Mouse (Mus musculus) spleen, postnatal 10 days (tissue): ENCODE measurements around the gene Nudt21.

Experiments used
- DNase-seq, 2 experiments: peaks; one replicate each; pipeline ENCODE4 v3.0.0; 2021 to 2022; ENCODE audit warnings: low spot score in 2 of 2

Gene Nudt21

GRCm38 (mm10) chr8:94004139-94004538 is 32.7 kb downstream of the Nudt21 start:
- no peak for DNase-seq

GRCm38 (mm10) chr8:93998961-93999360 is 37.9 kb downstream of the Nudt21 start:
- DNase-seq: no peak

- DNase-seq: no peak
Observed at GRCm38 (mm10) chr8:93989739-93990138, 47.1 kb downstream of the Nudt21 start.

- DNase-seq: no peak
Observed at GRCm38 (mm10) chr8:93984731-93985130, 52.1 kb downstream of the Nudt21 start.

GRCm38 (mm10) chr8:93983827-93984226 is 53.0 kb downstream of the Nudt21 start:
- DNase-seq: no peak

GRCm38 (mm10) chr8:93981679-93982215 is 55.1 kb downstream of the Nudt21 start:
- no peak for DNase-seq

- peak in 1 of 2 experiments; percentile 6 for DNase-seq
Observed at GRCm38 (mm10) chr8:93980141-93980540, 56.7 kb downstream of the Nudt21 start.

- peak in 1 of 2 experiments; percentile 3 for DNase-seq
Observed at GRCm38 (mm10) chr8:93976446-93977211, 60.2 kb downstream of the Nudt21 start.

- peak in 1 of 2 experiments; percentile 2 for DNase-seq
Observed at GRCm38 (mm10) chr8:93975358-93975757, 61.5 kb downstream of the Nudt21 start.

GRCm38 (mm10) chr8:93974602-93975186 is 62.1 kb downstream of the Nudt21 start:
- DNase-seq: peak in 1 of 2 experiments; percentile 8

- DNase-seq: peak in 1 of 2 experiments; percentile 8
Observed at GRCm38 (mm10) chr8:93973831-93974375, 62.9 kb downstream of the Nudt21 start.

- peak in 1 of 2 experiments; percentile 9 for DNase-seq
Observed at GRCm38 (mm10) chr8:93972971-93973734, 63.7 kb downstream of the Nudt21 start.

- peak in 1 of 2 experiments; percentile 6 for DNase-seq
Observed at GRCm38 (mm10) chr8:93972211-93972610, 64.6 kb downstream of the Nudt21 start.

GRCm38 (mm10) chr8:93971451-93971850 is 65.4 kb downstream of the Nudt21 start:
- no peak for DNase-seq

GRCm38 (mm10) chr8:93969626-93970340 is 67.0 kb downstream of the Nudt21 start:
- no peak for DNase-seq

- no peak for DNase-seq
Observed at GRCm38 (mm10) chr8:93968293-93968692, 68.5 kb downstream of the Nudt21 start.
